ENCODE assay signal across 12 mouse cellular contexts in the genomic region with DNA sequence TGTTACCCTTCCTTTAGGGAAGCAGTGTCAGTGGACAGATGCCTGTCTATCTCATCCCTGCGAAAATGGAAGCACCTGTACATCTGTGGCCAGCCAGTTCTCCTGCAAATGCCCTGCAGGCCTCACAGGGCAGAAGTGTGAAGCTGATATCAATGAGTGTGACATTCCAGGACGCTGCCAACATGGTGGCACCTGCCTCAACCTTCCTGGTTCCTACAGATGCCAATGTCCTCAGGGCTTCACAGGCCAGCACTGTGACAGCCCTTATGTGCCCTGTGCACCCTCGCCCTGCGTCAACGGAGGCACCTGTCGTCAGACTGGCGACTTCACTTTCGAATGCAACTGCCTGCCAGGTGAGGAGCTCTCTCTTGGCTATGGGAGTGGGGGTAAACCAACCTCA.
"Had no signal": no experiment of that assay in that cellular context is flagged by ENCODE, and none has a peak within 500 bp of the region (broad histone marks: within the 10 kb centered on the region; RNA-seq: fewer than 3 reads in every experiment).

No protein-coding gene starts in this region.

- H3K27me3 ChIP-seq: midbrain, embryonic 13.5 days had no signal

- H3K27ac ChIP-seq: liver, embryonic 14.5 days; midbrain, embryonic 13.5 days; stomach, postnatal 0 days had no signal

- DNase-seq: kidney, postnatal 14 days; left cerebral cortex, postnatal 4 days; lung, adult 2 months; lung, postnatal 36 days; right cerebral cortex, adult 18-20 months; right cerebral cortex, postnatal 25 days; thymus, postnatal 4 days had no signal

- ATAC-seq: lung, postnatal 0 days; midbrain, embryonic 13.5 days had no signal

- H3K4me3 ChIP-seq: kidney, embryonic 15.5 days; midbrain, embryonic 13.5 days had no signal

- H3K4me2 ChIP-seq: kidney, embryonic 15.5 days; midbrain, embryonic 13.5 days had no signal

- H3K9me3 ChIP-seq: kidney, embryonic 15.5 days; midbrain, embryonic 13.5 days had no signal

- H3K9ac ChIP-seq: kidney, embryonic 15.5 days; liver, embryonic 14.5 days; midbrain, embryonic 13.5 days had no signal
